In the genomic region with DNA sequence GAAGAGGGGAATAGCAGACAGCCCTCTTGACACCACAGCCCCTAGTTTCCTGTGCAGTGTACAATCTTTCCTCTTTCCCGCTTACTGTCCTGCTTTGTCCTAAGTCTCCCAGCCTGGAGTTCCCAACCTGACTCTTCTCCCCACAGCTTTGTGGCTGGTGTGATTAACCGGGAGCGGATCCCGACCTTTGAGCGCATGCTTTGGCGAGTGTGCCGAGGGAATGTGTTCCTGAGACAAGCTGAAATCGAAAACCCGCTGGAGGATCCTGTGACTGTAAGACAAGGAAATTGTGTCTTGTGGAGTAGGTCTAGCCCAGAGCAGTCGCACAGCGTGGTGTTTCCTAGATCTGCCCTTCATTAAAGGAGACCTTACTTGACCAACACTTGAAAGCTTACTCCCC, we compare ENCODE assay signal across 15 mouse cellular contexts. TPM values are rescaled to one million over a fixed set of nuclear protein-coding genes. Genes with fewer than 3 reads are reported as not detected.
"Had no signal": no experiment of that assay in that cellular context is flagged by ENCODE, and none has a peak within 500 bp of the region (broad histone marks: within the 10 kb centered on the region; RNA-seq: fewer than 3 reads in every experiment).

No protein-coding gene starts in this region.

- H3K27me3 ChIP-seq: kidney, embryonic 15.5 days; limb, embryonic 12.5 days; liver, embryonic 13.5 days; lung, embryonic 15.5 days; midbrain, embryonic 12.5 days; neural tube, embryonic 13.5 days had no signal

- H3K4me1 ChIP-seq: kidney, embryonic 15.5 days; liver, embryonic 13.5 days; lung, embryonic 15.5 days; midbrain, embryonic 12.5 days; neural tube, embryonic 13.5 days had no signal

- H3K9me3 ChIP-seq: kidney, embryonic 15.5 days; limb, embryonic 12.5 days; liver, embryonic 13.5 days; lung, embryonic 15.5 days; midbrain, embryonic 12.5 days; neural tube, embryonic 13.5 days had no signal

- DNase-seq: kidney, postnatal 25 days; layer of hippocampus, adult 9-11 months; liver; liver, embryonic 13.5 days; liver, postnatal 0 days; retina, postnatal 1 day; right cerebral cortex, postnatal 4 days; thymus, postnatal 36 days had no signal

- ATAC-seq: liver, postnatal 0 days; midbrain, embryonic 16.5 days had no signal

- H3K4me2 ChIP-seq: kidney, embryonic 15.5 days; limb, embryonic 12.5 days; liver, embryonic 13.5 days; lung, embryonic 15.5 days; midbrain, embryonic 12.5 days; neural tube, embryonic 13.5 days had no signal

- H3K9ac ChIP-seq: kidney, embryonic 15.5 days; limb, embryonic 12.5 days; liver, embryonic 13.5 days; liver, postnatal 0 days; lung, embryonic 15.5 days; midbrain, embryonic 12.5 days; neural tube, embryonic 13.5 days had no signal

- H3K4me3 ChIP-seq: kidney, embryonic 15.5 days; limb, embryonic 12.5 days; liver, embryonic 13.5 days; lung, embryonic 15.5 days; midbrain, embryonic 12.5 days; neural tube, embryonic 13.5 days had no signal

- H3K27ac ChIP-seq: kidney, embryonic 15.5 days; limb, embryonic 12.5 days; liver, embryonic 13.5 days; lung, embryonic 15.5 days; midbrain, embryonic 12.5 days; neural tube, embryonic 13.5 days had no signal

RNA-seq across cellular contexts. Expression of a gene that starts 51.1 kb away (rescaled TPM):
- total RNA-seq: megakaryocyte-erythroid progenitor cell, adult 5-6 weeks had no signal
- polyA plus RNA-seq: limb, embryonic 12.5 days had no signal
